Mouse (Mus musculus) kidney, adult 2 months (tissue): ENCODE data around the gene Shtn1. TPM values are rescaled to one million over a fixed set of nuclear protein-coding genes. Genes with fewer than 3 reads are reported as not detected.

Source experiments
- DNase-seq: peaks from one replicate; pipeline ENCODE4 v3.0.0; 2021
- H3K27ac ChIP-seq: fragments of 200-500 bp; 2 replicates; pipeline ENCODE4 v1.5.1; 2012; ENCODE audit warnings: low read depth, low read length, control low read depth, inconsistent platforms; ENCODE audit not compliant: insufficient read depth
- H3K27me3 ChIP-seq: fragments of 200-500 bp; replicated peaks from 2 replicates; pipeline ENCODE4 v1.6.1; 2012; ENCODE audit warnings: mild to moderate bottlenecking, moderate library complexity, low read length, inconsistent platforms; ENCODE audit not compliant: control insufficient read depth, insufficient read depth
- H3K36me3 ChIP-seq: fragments of 200-500 bp; 2 replicates; pipeline ENCODE4 v1.6.1; 2012; ENCODE audit warnings: mild to moderate bottlenecking, moderate library complexity, low read length, inconsistent platforms; ENCODE audit not compliant: control insufficient read depth, insufficient read depth
- H3K4me1 ChIP-seq: fragments of 200-500 bp; 2 replicates; pipeline ENCODE4 v1.6.1; 2011; ENCODE audit warnings: low read length; ENCODE audit not compliant: control insufficient read depth, insufficient read depth
- H3K4me3 ChIP-seq: fragments of 200-500 bp; 2 replicates; pipeline ENCODE4 v1.5.1; 2011; ENCODE audit warnings: mild to moderate bottlenecking, low read depth, low read length, control low read depth; ENCODE audit not compliant: insufficient read depth
- CTCF ChIP-seq: fragments of 200-500 bp; conservative IDR thresholded peaks from 2 replicates; pipeline ENCODE4 v1.5.1; 2011; ENCODE audit warnings: low read depth, mild to moderate bottlenecking, control low read depth, low read length, moderate library complexity, mixed read lengths; ENCODE audit not compliant: insufficient read depth, insufficient read length
- POLR2A ChIP-seq: fragments of 200-500 bp; IDR thresholded peaks from one replicate; pipeline ENCODE4 v1.6.1; 2011; ENCODE audit warnings: low read depth, low read length, control low read depth
- WGBS: fragments of 180-500 bp; shearing (Covaris S2); methylation state at CpG from one replicate; pipeline ENCODE4 v1.1.7; 2018; 5-methylcytosine and 5-hydroxymethylcytosine counted together
- polyA plus RNA-seq: library from polyadenylated mRNA; depleted of rRNA; stranded (reverse); fragments of >200 nt; gene quantifications from 2 replicates; pipeline ENCODE4 v1.2.3, GENCODE M21; 2012

Shtn1 gene
- polyA plus RNA-seq, 1 experiment: 3.7 TPM

- Histone ChIP-seq H3K27me3 (no peaks in the 10 kb centered on the region), H3K4me3 (no peak overlapping the region), H3K27ac (no peak overlapping the region), H3K4me1 (no peaks in the 10 kb centered on the region), H3K36me3 (no peaks in the 10 kb centered on the region)
- WGBS: 81% methylated on average over 4 of the region's 4 CpGs
- TF ChIP-seq CTCF (no peak), POLR2A (no peak)
- no peak for DNase-seq
These were observed 37.1 kb downstream of the Shtn1 start for GRCm38 (mm10) chr19:59038793-59039192.

GRCm38 (mm10) chr19:59036811-59037210, 39.1 kb downstream of the Shtn1 start:
- DNase-seq: no peak
- no peaks in the 10 kb centered on the region for H3K27me3 ChIP-seq
- H3K36me3 ChIP-seq: no peaks in the 10 kb centered on the region
- H3K27ac ChIP-seq: no peak overlapping the region
- WGBS: 74% methylated on average over 3 of the region's 3 CpGs
- TF ChIP-seq POLR2A (no peak), CTCF (no peak)
- no peaks in the 10 kb centered on the region for H3K4me1 ChIP-seq
- H3K4me3 ChIP-seq: no peak overlapping the region

GRCm38 (mm10) chr19:59033241-59033640, 42.7 kb downstream of the Shtn1 start:
- WGBS: 74% methylated on average over 4 of the region's 4 CpGs
- DNase-seq: no peak
- Histone ChIP-seq H3K36me3 (no peaks in the 10 kb centered on the region), H3K27ac (no peak overlapping the region), H3K4me3 (no peak overlapping the region), H3K27me3 (no peaks in the 10 kb centered on the region), H3K4me1 (no peaks in the 10 kb centered on the region)
- TF ChIP-seq CTCF (no peak), POLR2A (no peak)

DNA sequence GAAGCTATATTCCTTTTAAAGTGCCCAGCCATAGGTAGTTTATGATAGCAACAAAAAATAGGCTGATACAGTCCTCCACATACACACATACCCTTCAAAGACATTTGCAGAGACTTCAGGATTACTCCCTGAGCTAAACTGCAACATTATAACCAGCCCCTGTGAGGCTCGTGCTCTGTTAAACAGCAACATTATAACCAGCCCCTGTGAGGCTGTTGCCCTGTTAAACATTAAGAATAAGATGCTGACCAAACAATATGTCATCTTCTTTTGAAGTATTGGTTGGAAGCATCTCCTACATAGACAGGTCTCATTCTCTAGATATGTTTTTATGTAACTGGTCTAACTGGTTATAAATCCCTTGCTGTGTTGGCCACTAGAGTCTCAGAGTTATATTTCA, 45.7 kb downstream of the Shtn1 start:
- Histone ChIP-seq H3K36me3 (no peaks in the 10 kb centered on the region), H3K27me3 (no peaks in the 10 kb centered on the region), H3K4me1 (no peaks in the 10 kb centered on the region), H3K4me3 (no peak overlapping the region), H3K27ac (0 out of 2 replicates have a peak overlapping the region, but pooled peaks have one; percentile 4)
- WGBS: 42% methylated on average over 1 of the region's 1 CpGs
- no peak for TF ChIP-seq CTCF
- no peak for TF ChIP-seq POLR2A
- DNase-seq: peak; percentile 74

DNA sequence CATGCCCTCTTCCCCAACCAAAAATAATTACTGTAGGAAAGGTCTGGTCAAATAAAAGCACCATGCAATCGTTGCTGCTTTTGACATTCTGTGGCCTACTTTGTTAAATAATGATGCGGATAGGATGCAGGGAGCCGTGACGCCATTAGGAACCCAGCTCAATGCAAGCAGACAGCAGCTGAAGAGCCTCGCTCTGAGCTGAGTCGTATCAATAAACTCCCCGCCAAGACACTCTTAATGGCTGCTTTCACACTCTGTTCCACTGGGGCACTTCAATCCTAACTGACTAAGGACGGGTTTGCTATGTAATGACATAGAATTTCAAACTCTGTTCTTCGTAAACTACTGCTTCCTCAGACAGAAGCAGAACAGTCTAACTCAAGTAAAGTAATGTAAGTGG, 46.9 kb downstream of the Shtn1 start:
- Histone ChIP-seq H3K27ac (no peak overlapping the region), H3K4me1 (peaks cover 8% of the 10 kb centered on the region; the same call in 1 of the 2 replicates), H3K27me3 (no peaks in the 10 kb centered on the region), H3K36me3 (no peaks in the 10 kb centered on the region), H3K4me3 (no peak overlapping the region)
- WGBS: 73% methylated on average over 9 of the region's 9 CpGs
- TF ChIP-seq CTCF (no peak), POLR2A (no peak)
- no peak for DNase-seq

- DNase-seq: no peak
- TF ChIP-seq POLR2A (no peak), CTCF (no peak)
- 96% methylated on average over 3 of the region's 3 CpGs for WGBS
These were observed 47.8 kb downstream of the Shtn1 start for GRCm38 (mm10) chr19:59028130-59028529.

DNA sequence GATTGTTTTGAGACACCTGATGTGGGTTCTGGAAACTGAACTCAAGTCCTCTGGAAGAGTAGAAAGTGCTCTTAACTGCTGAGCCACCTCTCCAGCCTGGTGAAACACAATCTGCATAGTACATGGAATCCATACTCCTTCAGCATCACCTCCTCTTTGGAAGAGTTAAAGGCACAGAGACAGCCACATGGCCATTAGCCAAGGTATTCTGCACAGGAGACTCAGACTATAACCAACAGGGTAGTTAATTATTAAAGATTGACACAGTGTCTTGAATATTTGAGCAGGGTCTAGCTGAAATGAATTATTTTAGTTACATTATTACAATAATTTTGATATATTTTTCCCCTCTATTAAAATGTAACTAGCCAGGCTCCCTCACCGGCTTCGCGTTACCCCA, 52.0 kb downstream of the Shtn1 start:
- Histone ChIP-seq H3K27me3 (no peaks in the 10 kb centered on the region), H3K36me3 (no peaks in the 10 kb centered on the region; the same call in 1 of the 2 replicates), H3K4me3 (no peak overlapping the region), H3K27ac (no peak overlapping the region), H3K4me1 (peaks cover 8% of the 10 kb centered on the region; the same call in 1 of the 2 replicates)
- no peak for TF ChIP-seq CTCF
- DNase-seq: peak; percentile 70
- WGBS: 59% methylated on average over 3 of the region's 3 CpGs

More at GRCm38 (mm10) chr19:59028130-59028529, 47.8 kb downstream of the Shtn1 start:
- no peaks in the 10 kb centered on the region for H3K27me3 ChIP-seq
- no peak overlapping the region for H3K27ac ChIP-seq
- no peaks in the 10 kb centered on the region for H3K36me3 ChIP-seq
- H3K4me1 ChIP-seq: peaks cover 8% of the 10 kb centered on the region; the same call in 1 of the 2 replicates
- H3K4me3 ChIP-seq: no peak overlapping the region
